Mouse (Mus musculus) CD4-positive naive resting alpha-beta T cell, adult 57 days (primary cell): ENCODE data around the gene Ranbp10. TPM values are rescaled to one million over a fixed set of nuclear protein-coding genes. Genes with fewer than 3 reads are reported as not detected.

Experiments
- total RNA-seq: library from RNA; stranded (reverse); gene quantifications from one replicate; pipeline ENCODE4 v1.2.4, GENCODE M21; 2023

Gene Ranbp10
- 103 TPM for total RNA-seq

DNA sequence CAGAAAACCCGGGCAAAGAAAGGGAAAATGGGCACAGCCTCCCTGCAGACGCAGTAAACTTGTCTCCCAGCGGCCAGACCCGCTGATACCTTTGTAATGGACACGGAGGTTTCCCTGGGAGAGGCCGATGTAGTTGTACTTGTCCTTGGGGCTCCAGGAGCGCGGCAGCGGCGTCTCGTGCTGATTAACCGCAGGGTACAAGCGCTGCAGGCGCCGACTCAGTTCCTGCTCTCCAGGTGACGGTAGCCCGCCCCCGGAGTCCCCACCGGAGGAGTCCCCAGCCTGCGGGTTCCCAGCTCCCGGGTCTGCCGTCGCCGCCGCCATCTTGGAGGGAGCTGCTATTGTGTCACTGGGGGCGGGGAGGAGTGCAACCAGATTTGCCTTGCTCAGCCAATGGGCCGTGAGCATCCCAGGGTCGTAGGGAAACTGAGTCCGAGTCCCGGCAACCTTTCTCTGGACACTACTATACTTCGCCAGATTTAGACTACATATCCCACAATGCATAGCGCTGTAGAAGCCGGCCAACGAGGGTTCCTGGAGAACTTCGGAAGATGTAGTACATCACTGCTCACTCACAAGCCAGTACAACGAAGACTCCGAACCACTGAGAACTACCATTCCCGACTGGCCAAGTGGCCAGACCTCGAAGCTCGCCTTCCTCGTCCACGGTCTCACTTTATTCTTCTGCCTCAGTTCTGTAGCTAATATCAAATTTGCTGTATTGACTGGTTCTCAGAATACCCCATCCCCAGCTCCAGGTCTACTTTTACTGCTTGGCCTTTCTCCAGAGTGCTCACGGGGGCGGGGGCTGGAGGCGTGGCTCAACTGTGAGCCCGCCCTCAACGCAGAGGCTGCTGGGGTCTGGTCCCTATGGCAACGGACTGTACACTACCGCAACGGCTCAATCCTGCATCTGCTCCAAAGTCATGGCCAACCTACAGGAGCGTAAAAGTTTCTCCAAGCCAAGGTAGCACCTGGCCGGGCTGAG lies at the start of gene Ranbp10, which contains the start of gene Tsnaxip1:
Gene Ranbp10, minus strand, starts transcription at position 490 of the 988 bp plus-strand sequence.
Gene Tsnaxip1, plus strand, starts transcription at position 871 of the 988 bp plus-strand sequence.

GRCm38 (mm10) chr8:105860143-105860981 lies 33.2 kb upstream of the Ranbp10 start, which contains the start of gene Nutf2:
TSS of gene Nutf2 (plus strand) at chr8:105860580.

DNA sequence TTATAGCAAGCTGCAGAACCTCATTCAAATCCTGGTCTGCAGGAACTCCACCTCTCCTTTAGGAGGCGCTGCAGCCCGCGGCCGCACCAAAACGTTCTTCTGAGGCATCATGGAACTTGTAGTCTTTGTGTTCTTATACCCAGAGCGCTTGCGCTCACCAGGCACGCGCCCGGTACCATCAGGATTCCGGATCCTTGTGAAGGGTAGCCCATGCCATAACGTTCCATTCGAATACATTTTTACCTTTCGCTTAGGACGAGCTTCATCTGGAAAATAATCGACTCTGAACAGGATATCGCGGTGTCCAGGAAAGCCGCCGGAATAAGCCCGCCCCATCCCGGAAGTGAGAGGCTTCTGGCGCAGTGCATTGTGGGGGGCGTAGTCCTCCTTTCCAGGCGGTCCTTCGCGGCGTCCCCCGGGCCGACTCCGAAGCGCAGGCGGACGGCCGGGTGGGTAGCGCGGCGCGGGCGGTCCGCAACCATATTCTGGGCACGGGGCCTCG lies 27.6 kb upstream of the Ranbp10 start, which contains the start of gene Thap11:
Gene Thap11, plus strand, starts transcription at position 418 of the 502 bp plus-strand sequence.

DNA sequence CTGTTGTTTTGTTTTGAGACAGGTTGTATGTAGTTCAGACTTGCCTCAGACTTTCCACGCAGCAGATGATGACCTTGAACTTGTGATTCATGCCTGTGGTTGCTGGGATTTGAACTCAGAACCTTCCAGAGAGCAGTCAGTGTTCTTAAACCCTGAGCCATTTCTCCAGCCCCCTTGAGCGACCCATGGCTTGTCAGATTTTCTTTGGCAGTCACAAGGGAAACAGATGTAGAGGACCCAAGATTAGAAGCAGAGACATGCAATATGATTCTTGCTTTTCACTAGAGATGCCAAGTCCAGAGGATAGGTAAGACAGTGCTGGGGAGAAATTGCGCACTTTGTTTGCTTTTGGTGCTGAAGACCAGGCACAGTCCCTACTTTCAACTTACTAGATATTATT lies 26.0 kb upstream of the Ranbp10 start, which contains the start of gene Cenpt:
Gene Cenpt, minus strand, starts transcription at position 101 of the 400 bp plus-strand sequence.

DNA sequence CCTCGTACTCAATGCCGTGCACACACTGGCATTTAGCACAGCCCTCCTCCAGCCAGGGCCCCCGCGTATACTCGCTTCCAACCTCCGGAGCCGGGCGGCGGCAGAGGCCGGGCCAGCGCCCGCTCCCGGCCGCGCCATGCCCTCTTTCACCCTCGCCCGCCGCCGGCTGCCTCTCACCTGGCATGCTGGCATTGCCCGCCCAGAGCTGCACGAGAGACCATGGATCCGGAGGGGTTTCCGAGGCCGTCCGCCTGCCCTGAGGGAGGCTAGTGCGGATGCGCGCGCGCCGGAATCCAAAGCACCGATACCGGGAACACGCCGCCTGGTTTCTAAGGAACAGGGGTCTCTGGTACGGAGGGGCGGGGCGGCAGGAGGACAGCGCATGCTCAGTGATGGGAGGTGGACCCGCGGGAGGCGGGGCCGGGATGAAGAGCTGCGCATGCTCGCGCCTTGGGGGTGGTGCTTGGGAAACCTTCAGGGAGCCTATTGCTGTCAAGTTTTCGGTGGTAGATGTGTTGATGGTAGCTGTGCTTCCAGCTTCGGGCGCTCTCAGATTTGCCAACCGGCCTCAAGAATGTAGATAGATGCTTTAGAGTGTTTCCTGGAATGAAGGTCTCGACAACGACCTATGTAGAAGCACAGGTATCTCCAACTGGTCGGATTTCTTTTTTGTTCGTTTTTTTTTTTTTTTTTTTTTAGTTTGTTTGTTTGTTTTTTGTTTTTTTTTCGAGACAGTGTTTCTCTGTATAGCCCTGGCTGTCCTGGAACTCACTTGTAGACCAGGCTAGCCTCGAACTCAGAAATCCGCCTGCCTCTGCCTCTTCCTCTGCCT lies 68.7 kb downstream of the Ranbp10 start, which contains the start of gene Gfod2:
Gene Gfod2, minus strand, starts transcription at position 388 of the 832 bp plus-strand sequence.

Other genes starting within 250 kb of the Ranbp10 start
- 25.7 TPM for gene Ripor1, start 222.1 kb downstream of the Ranbp10 start, total RNA-seq
- 159 TPM for gene Ctcf, start 190.8 kb downstream of the Ranbp10 start, total RNA-seq
- not detected for gene Agrp, start 190.0 kb downstream of the Ranbp10 start, total RNA-seq
- 147 TPM for gene Carmil2, start 141.1 kb downstream of the Ranbp10 start, total RNA-seq
- gene Acd, start 126.2 kb downstream of the Ranbp10 start, total RNA-seq = 50.7 TPM
- gene Pard6a, start 126.2 kb downstream of the Ranbp10 start, total RNA-seq = 13.1 TPM
- gene 4933405L10Rik, start 119.7 kb downstream of the Ranbp10 start, total RNA-seq = not detected
- gene Enkd1, start 119.1 kb downstream of the Ranbp10 start, total RNA-seq = 2.6 TPM
- 10.1 TPM for gene Gfod2, start 68.7 kb downstream of the Ranbp10 start, total RNA-seq
- gene Tsnaxip1, start 381 bp upstream of the Ranbp10 start, total RNA-seq = not detected
- gene Cenpt, start 25.9 kb upstream of the Ranbp10 start, total RNA-seq = 25.1 TPM
- gene Thap11, start 27.8 kb upstream of the Ranbp10 start, total RNA-seq = 23.1 TPM
- gene Nutf2, start 33.2 kb upstream of the Ranbp10 start, total RNA-seq = 36.5 TPM
- 84.2 TPM for gene Edc4, start 53.5 kb upstream of the Ranbp10 start, total RNA-seq
- gene Nrn1l, start 66.2 kb upstream of the Ranbp10 start, total RNA-seq = not detected
- gene Pskh1, start 73.1 kb upstream of the Ranbp10 start, total RNA-seq = 20.7 TPM
- 3.0 TPM for gene Ctrl, start 106.5 kb upstream of the Ranbp10 start, total RNA-seq
- 130 TPM for gene Psmb10, start 111.1 kb upstream of the Ranbp10 start, total RNA-seq
- gene Lcat, start 116.0 kb upstream of the Ranbp10 start, total RNA-seq = not detected
- 14.6 TPM for gene Slc12a4, start 138.7 kb upstream of the Ranbp10 start, total RNA-seq
- not detected for gene Dpep3, start 152.1 kb upstream of the Ranbp10 start, total RNA-seq
- gene Dus2, start 164.0 kb upstream of the Ranbp10 start, total RNA-seq = 10.1 TPM
- gene Dpep2nb, start 178.6 kb upstream of the Ranbp10 start, total RNA-seq = not detected
- gene Ddx28, start 184.5 kb upstream of the Ranbp10 start, total RNA-seq = 5.2 TPM
- gene Nfatc3, start 231.5 kb upstream of the Ranbp10 start, total RNA-seq = 198 TPM